Mouse (Mus musculus) embryonic facial prominence, embryonic 10.5 days (tissue): ENCODE measurements at regions not wholly inside any gene's neighbourhood (a gene's known extent, or its start where the extent isn't known, plus 50 kb on each side); places are given as distances from the start of the nearest gene placed in this dataset.

ENCODE experiments used
- DNase-seq: peaks from one replicate; pipeline ENCODE4 v3.0.0-alpha.2; 2017; ENCODE audit warnings: low spot score
- H3K27ac ChIP-seq: fragments of 300-500 bp; sonication (generic); replicated peaks from 2 replicates; pipeline ENCODE4 v1.5.1; 2016; ENCODE audit warnings: mild to moderate bottlenecking
- H3K27me3 ChIP-seq: fragments of 300-500 bp; sonication (generic); replicated peaks from 2 replicates; pipeline ENCODE4 v1.6.1; 2016; ENCODE audit warnings: low read depth, mild to moderate bottlenecking; ENCODE audit not compliant: poor library complexity, severe bottlenecking
- H3K36me3 ChIP-seq: fragments of 300-500 bp; sonication (generic); replicated peaks from 2 replicates; pipeline ENCODE4 v1.6.1; 2016; ENCODE audit warnings: mild to moderate bottlenecking, moderate library complexity
- H3K4me1 ChIP-seq: fragments of 300-500 bp; sonication (generic); 2 replicates; pipeline ENCODE4 v1.6.1; 2016
- H3K4me3 ChIP-seq: fragments of 300-500 bp; sonication (generic); 2 replicates; pipeline ENCODE4 v1.5.1; 2016; ENCODE audit warnings: mild to moderate bottlenecking, moderate library complexity
- H3K9me3 ChIP-seq: fragments of 300-500 bp; sonication (generic); 2 replicates; pipeline ENCODE4 v1.6.1; 2016; ENCODE audit warnings: mild to moderate bottlenecking
- WGBS: fragments of 180-500 bp; shearing (Covaris S2); methylation state at CpG from one replicate; pipeline ENCODE4 v1.1.7; 2016; 5-methylcytosine and 5-hydroxymethylcytosine counted together

DNA sequence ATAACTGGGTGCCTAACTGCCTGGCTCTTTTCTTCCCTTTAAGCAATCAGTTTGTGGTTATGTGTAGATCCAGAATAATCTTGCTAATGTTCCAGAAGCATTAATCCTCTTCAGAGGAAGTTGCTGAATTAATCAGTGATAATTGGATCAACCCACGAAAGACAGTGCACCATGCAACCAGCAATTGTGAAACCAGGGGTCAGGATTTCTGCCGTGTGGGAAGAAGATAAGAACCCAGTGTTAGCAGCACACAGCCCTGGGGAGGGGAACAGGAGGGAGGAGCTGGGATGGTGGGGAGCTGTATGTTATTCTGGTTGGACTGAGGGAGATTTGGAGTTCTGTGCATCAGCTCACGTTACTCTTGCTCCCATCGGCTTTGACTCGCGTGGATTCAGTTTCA is 75.5 kb upstream of the Gm5148 start:
- no peak overlapping the region for H3K4me3 ChIP-seq
- no peaks in the 10 kb centered on the region for H3K9me3 ChIP-seq
- no peak overlapping the region for H3K27ac ChIP-seq
- no peak for DNase-seq
- H3K4me1 ChIP-seq: no peaks in the 10 kb centered on the region
- no peaks in the 10 kb centered on the region for H3K27me3 ChIP-seq
- H3K36me3 ChIP-seq: no peaks in the 10 kb centered on the region
- 67% methylated on average over 6 of the region's 6 CpGs for WGBS

DNA sequence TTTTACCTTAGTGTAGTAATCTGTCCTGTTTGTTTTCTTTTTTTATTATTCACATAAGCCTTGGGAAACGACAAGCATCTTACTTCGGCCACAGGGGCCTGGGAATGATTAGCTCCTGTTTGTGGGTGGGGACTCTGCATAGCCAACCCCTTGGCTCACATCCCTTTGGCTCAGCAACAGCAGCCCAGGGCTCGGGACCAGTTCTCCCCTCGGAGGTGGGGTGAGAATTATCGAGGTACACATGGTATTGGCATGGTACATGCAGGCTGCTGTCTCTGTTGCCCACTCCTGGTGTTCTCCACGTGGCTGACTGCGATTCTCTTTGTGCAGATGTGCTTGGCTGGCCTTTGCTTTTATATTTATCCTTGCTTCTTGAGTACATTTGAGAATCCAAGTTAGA is 65.4 kb upstream of the Gm5148 start:
- Histone ChIP-seq H3K9me3 (no peaks in the 10 kb centered on the region), H3K4me3 (no peak overlapping the region), H3K27ac (no peak overlapping the region), H3K36me3 (no peaks in the 10 kb centered on the region), H3K27me3 (peaks cover 7% of the 10 kb centered on the region; the same call in 1 of the 2 replicates), H3K4me1 (peaks cover 28% of the 10 kb centered on the region)
- peak; percentile 36 for DNase-seq
- WGBS: 58% methylated on average over 7 of the region's 7 CpGs

- Histone ChIP-seq H3K27me3 (peaks cover 7% of the 10 kb centered on the region; the same call in 1 of the 2 replicates), H3K27ac (no peak overlapping the region), H3K36me3 (no peaks in the 10 kb centered on the region), H3K9me3 (no peaks in the 10 kb centered on the region), H3K4me1 (peaks cover 28% of the 10 kb centered on the region), H3K4me3 (no peak overlapping the region)
- DNase-seq: peak; percentile 24
- 72% methylated on average over 11 of the region's 11 CpGs for WGBS
Observed at GRCm38 (mm10) chr3:37789143-37789697, 64.9 kb upstream of the Gm5148 start.

DNA sequence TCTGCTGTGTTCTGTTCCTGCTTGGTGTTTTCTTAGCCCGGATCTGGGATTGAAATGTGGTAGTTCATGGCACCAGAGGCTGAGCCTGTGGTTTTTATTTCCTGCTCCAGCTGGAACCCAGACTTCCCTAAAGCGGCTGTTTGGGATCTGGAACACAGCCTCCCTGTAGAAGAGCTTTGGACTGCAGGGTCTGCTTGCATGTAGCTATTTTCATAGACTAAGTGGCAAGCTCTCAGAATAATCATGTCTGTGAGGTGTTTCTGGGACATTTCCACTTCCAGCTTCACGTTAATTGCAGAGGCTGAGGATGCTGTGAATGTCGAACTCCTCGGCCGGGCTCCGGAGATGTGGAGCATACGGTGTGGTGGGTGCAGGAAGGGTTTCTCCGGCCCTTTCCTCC is 64.1 kb upstream of the Gm5148 start:
- Histone ChIP-seq H3K4me3 (no peak overlapping the region), H3K27ac (no peak overlapping the region), H3K9me3 (no peaks in the 10 kb centered on the region), H3K27me3 (peaks cover 7% of the 10 kb centered on the region; the same call in 1 of the 2 replicates), H3K4me1 (peaks cover 28% of the 10 kb centered on the region), H3K36me3 (no peaks in the 10 kb centered on the region)
- DNase-seq: no peak
- 78% methylated on average over 9 of the region's 9 CpGs for WGBS

DNA sequence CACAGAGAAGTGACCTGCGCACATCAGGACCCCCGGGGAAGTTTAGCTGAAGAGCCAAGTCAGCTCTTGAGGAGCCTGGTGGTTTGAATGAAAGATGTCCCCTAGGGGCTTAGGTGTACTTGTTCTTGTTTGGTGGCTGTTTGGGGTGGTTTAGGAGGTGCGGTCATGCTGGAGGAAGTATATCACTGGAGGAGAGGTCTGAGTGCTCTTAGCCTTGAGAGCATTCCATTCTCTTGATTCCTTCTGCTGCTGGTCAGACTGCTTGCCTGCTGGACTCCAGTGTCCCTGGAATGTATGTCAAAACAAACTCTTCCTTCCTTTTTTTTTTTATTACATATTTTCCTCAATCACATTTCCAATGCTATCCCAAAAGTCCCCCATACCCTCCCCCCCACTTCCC is 62.5 kb upstream of the Gm5148 start:
- no peaks in the 10 kb centered on the region for H3K9me3 ChIP-seq
- H3K27me3 ChIP-seq: peaks cover 7% of the 10 kb centered on the region; the same call in 1 of the 2 replicates
- H3K36me3 ChIP-seq: no peaks in the 10 kb centered on the region
- no peak overlapping the region for H3K27ac ChIP-seq
- peaks cover 28% of the 10 kb centered on the region for H3K4me1 ChIP-seq
- 86% methylated on average over 3 of the region's 3 CpGs for WGBS
- no peak overlapping the region for H3K4me3 ChIP-seq
- no peak for DNase-seq

GRCm38 (mm10) chr3:37781086-37781485 is 56.8 kb upstream of the Gm5148 start:
- no peak overlapping the region for H3K4me3 ChIP-seq
- DNase-seq: no peak
- H3K36me3 ChIP-seq: no peaks in the 10 kb centered on the region
- H3K4me1 ChIP-seq: 0 out of 2 replicates have a peak, but pooled peaks cover 6% of the 10 kb centered on the region
- peaks cover 4% of the 10 kb centered on the region; the same call in 1 of the 2 replicates for H3K27me3 ChIP-seq
- no peak overlapping the region for H3K27ac ChIP-seq
- H3K9me3 ChIP-seq: no peaks in the 10 kb centered on the region
- WGBS: 90% methylated on average over 2 of the region's 2 CpGs

DNA sequence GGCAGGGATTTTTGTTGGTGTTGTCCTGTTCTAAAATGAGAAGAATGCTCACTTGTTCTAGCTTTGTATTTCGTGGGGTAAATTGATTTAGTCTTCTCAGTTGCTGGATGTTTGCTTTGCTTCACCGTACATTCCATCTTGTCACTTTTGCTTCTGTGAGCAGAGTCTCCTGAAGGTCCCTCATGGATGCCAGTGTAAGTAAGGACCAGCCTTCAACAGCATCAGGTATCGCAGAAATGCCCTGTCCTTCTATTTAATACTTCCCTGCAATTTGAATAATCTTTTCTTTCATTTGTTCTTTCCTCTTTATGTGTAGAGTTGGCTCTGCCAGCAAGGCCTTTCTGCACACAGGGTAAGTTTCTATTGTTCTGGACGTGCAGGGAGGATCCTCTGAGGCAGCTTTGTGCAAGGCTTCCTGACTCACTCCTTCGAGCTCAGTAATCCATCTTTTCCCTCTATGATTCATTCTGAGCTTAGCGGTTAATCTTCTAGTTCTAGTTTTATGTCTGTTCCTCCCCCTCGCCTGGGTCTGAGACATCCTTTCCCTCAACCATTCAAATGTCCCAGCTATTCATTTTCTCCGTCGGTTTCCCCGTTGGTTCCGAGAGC is 55.7 kb upstream of the Gm5148 start:
- Histone ChIP-seq H3K27me3 (peaks cover 4% of the 10 kb centered on the region; the same call in 1 of the 2 replicates), H3K4me3 (no peak overlapping the region), H3K27ac (no peak overlapping the region; the same call in 1 of the 2 replicates), H3K36me3 (no peaks in the 10 kb centered on the region), H3K9me3 (no peaks in the 10 kb centered on the region), H3K4me1 (0 out of 2 replicates have a peak, but pooled peaks cover 9% of the 10 kb centered on the region)
- no peak for DNase-seq
- WGBS: 67% methylated on average over 11 of the region's 11 CpGs

GRCm38 (mm10) chr3:37778386-37778785 is 54.1 kb upstream of the Gm5148 start:
- no peaks in the 10 kb centered on the region for H3K36me3 ChIP-seq
- DNase-seq: no peak
- 89% methylated on average over 7 of the region's 7 CpGs for WGBS
- H3K4me1 ChIP-seq: 0 out of 2 replicates have a peak, but pooled peaks cover 9% of the 10 kb centered on the region
- no peaks in the 10 kb centered on the region for H3K9me3 ChIP-seq
- H3K4me3 ChIP-seq: no peak overlapping the region
- no peak overlapping the region for H3K27ac ChIP-seq
- peaks cover 8% of the 10 kb centered on the region for H3K27me3 ChIP-seq

DNA sequence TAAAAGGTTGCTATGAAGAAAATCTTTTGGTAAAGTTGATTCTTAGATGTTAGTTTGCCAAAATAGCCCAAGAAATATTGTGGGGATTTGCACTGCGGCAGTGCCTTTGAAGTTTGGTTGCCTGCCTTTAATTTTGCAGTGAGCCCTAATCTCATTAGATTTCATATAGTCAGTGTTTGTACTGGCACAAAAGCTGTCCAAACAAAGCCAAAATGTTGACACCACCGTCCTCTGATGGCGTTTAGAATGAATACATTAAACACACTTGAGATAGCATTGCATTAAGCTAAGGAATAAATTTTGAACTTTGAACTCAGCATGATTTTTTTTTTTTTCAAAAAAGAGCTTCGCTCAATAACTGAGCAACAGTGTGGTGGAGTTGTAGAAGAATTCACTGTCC is 51.9 kb upstream of the Gm5148 start:
- no peak overlapping the region for H3K27ac ChIP-seq
- H3K9me3 ChIP-seq: no peaks in the 10 kb centered on the region
- H3K27me3 ChIP-seq: peaks cover 10% of the 10 kb centered on the region
- no peaks in the 10 kb centered on the region for H3K36me3 ChIP-seq
- WGBS: 61% methylated on average over 4 of the region's 4 CpGs
- no peak for DNase-seq
- H3K4me1 ChIP-seq: 0 out of 2 replicates have a peak, but pooled peaks cover 9% of the 10 kb centered on the region
- no peak overlapping the region for H3K4me3 ChIP-seq
